In genomic region chr5:136512103-136512674, GRCm38 (mm10) we compare ENCODE assay signal across 19 mouse cellular contexts.
"Had no signal": no experiment of that assay in that cellular context is flagged by ENCODE, and none has a peak within 500 bp of the region (broad histone marks: within the 10 kb centered on the region; RNA-seq: fewer than 3 reads in every experiment).

No protein-coding gene starts in this region.

- H3K4me2 ChIP-seq: limb, embryonic 12.5 days; limb, embryonic 15.5 days; liver, embryonic 13.5 days; lung, embryonic 14.5 days; midbrain, embryonic 13.5 days; neural tube, embryonic 13.5 days; stomach, embryonic 15.5 days had no signal

- DNase-seq: left cerebral cortex, postnatal 4 days; liver, embryonic 13.5 days; lung, embryonic 14.5 days; lung, postnatal 10 days; lung, postnatal 36 days; retina, postnatal 1 day; right cerebral cortex, postnatal 25 days; spleen, adult 18-20 months; thymus, postnatal 4 days had no signal

- H3K4me3 ChIP-seq: limb, embryonic 12.5 days; limb, embryonic 15.5 days; liver, embryonic 13.5 days; megakaryocyte, embryonic 14.5 days; midbrain, embryonic 10.5 days; midbrain, embryonic 13.5 days; myocyte; neural tube, embryonic 13.5 days; stomach, embryonic 15.5 days had no signal

- H3K4me1 ChIP-seq: midbrain, embryonic 10.5 days had no signal

- H3K9me3 ChIP-seq: limb, embryonic 12.5 days; limb, embryonic 15.5 days; liver, embryonic 13.5 days; megakaryocyte, embryonic 14.5 days; midbrain, embryonic 10.5 days; midbrain, embryonic 13.5 days; neural tube, embryonic 13.5 days; stomach, embryonic 15.5 days had no signal

- H3K27me3 ChIP-seq: liver, embryonic 13.5 days; megakaryocyte, embryonic 14.5 days; midbrain, embryonic 13.5 days; neural tube, embryonic 13.5 days; stomach, embryonic 15.5 days had no signal

- H3K9ac ChIP-seq: limb, embryonic 12.5 days; limb, embryonic 15.5 days; liver, embryonic 13.5 days; lung, embryonic 14.5 days; midbrain, embryonic 13.5 days; neural tube, embryonic 13.5 days; stomach, embryonic 15.5 days had no signal

- ATAC-seq: intestine, postnatal 0 days; midbrain, embryonic 13.5 days; midbrain, embryonic 16.5 days had no signal

- H3K27ac ChIP-seq: limb, embryonic 12.5 days; limb, embryonic 15.5 days; liver, embryonic 13.5 days; midbrain, embryonic 10.5 days; midbrain, embryonic 13.5 days; stomach, embryonic 15.5 days had no signal

- H3K36me3 ChIP-seq: limb, embryonic 12.5 days; limb, embryonic 15.5 days; liver, embryonic 13.5 days; midbrain, embryonic 13.5 days; neural tube, embryonic 13.5 days; stomach, embryonic 15.5 days had no signal
